Mouse (Mus musculus): ENCODE measurements around the gene Trf.
"Not testable (repeated sequence)": the region's sequence is repeated elsewhere in the genome, so short reads cannot be mapped to it uniquely, and the experiment has no call there.

Gene Trf

GRCm38 (mm10) chr9:103214281-103214680, 16.0 kb downstream of the Trf start:
- no peak for DNase-seq

GRCm38 (mm10) chr9:103213631-103214030, 16.6 kb downstream of the Trf start:
- DNase-seq, result no peak

GRCm38 (mm10) chr9:103212654-103213420, 17.4 kb downstream of the Trf start:
- DNase-seq, result no peak

GRCm38 (mm10) chr9:103208802-103209423, 21.3 kb downstream of the Trf start:
- DNase-seq, result no peak

GRCm38 (mm10) chr9:103207846-103208245, 22.4 kb downstream of the Trf start:
- DNase-seq, result peak; percentile 81

GRCm38 (mm10) chr9:103205786-103206185, 24.5 kb downstream of the Trf start:
- DNase-seq, result no peak

- peak; percentile 96 for DNase-seq
These were observed 28.5 kb downstream of the Trf start, which contains the start of gene Srprb for GRCm38 (mm10) chr9:103201561-103202260. Gene Srprb (minus strand): TSS chr9:103202137.

- DNase-seq, result no peak
These were observed 41.8 kb downstream of the Trf start for GRCm38 (mm10) chr9:103188416-103188815.

GRCm38 (mm10) chr9:103186747-103187146, 43.5 kb downstream of the Trf start:
- DNase-seq, result no peak

DNA sequence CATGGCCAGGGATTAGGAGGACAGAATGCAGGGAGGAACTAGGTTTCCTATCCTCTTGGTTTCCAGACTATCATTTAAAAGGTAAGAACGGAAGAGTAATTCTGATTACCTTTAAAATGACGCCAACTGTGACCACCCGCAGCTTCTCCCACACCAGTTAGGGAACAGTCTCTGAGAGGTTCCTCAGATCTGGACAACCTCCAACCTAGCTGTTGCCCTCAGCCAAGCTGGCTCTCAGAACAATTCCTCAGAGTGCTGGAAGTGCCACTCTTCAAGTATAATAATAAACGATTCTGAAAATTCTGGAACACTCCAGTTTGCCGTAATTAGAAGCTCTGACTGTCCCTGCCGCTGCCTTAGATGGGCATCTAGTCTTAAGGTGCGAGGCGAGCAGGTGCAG, 44.3 kb downstream of the Trf start:
- no peak for DNase-seq

DNA sequence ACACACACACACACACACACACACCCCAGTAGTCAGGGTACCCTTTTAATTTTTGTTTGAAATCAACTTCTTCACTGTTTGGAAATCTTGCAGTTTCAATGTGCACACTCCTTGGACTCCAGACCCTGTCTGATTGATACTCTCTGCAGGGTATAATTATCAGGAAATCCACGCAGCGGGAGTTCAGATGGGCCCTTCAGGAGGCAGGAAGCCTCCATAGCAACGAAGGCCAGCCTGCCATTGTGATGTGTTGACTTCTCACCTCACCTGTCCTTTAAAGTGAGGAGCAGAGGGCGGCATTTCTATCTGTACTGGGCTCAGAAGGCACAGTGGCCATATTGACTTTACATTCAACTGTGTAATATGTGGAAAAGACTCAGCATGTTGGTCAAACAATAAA, 45.4 kb downstream of the Trf start:
- DNase-seq, result no peak

GRCm38 (mm10) chr9:103181886-103182285, 48.4 kb downstream of the Trf start:
- DNase-seq, result no peak

GRCm38 (mm10) chr9:103180807-103181565, 49.3 kb downstream of the Trf start:
- DNase-seq, result peak; percentile 64

DNA sequence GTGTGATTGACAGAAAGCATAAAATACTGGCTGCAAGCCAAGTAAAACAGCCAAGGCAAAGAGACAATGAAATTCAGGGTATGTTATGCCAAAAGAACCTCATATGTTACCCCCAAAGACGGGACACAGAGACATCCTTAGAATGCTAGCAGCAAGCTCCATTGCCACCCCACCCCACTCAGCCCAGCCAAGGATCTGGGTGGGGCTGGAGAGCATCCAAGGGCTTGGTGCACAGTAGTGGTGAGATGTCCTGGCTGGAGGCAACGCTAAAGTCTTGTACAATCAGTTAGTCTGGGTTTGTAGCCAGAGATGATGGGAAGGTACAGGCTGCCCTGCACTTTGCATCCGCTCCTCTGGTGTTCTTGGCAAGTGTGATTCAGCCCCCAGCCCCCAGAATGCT, 49.9 kb downstream of the Trf start:
- DNase-seq, result no peak

DNA sequence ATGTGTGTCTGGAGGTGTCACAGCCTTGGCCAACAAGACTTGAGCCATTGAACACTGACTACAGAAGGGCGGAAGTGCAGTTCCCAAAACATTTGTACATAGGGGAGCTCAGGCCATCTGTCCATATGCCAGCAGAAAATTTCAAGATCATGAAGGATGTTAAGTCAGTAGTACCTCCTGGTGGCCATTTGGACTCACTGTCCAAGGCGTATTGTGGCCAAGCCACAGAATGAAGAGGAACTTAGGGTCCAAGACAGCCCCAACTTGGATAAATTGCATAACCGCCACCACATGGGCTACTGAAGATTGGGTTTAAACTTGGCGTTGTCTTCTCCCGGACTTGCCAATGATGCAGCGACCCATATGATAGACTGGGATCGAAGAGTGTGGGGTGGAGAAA, 54.6 kb downstream of the Trf start:
- DNase-seq, result no peak

- no peak for DNase-seq
These were observed 55.3 kb downstream of the Trf start for GRCm38 (mm10) chr9:103174771-103175519.

DNA sequence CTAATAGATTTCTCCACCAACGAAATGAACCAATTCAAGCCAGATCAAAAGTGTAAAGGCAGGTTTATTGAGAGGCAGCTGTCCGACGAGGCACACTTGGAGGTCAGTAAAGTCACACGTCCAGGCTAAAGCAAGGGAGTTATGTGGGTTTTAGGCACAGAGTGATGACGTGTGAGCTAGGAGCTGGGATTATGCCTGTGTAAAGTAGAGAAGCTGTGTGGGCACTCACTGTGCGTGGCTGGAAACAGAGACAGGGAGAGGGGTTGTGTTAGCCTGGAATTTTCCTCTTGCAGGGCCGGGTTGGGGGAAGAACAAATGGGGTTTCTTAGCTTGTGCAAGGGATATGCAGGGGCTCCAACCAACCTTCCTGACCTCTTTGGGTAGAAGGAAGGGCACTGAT, 61.5 kb downstream of the Trf start:
- DNase-seq, result no peak

GRCm38 (mm10) chr9:103168046-103168445, 62.2 kb downstream of the Trf start:
- DNase-seq, result no peak

- DNase-seq, result no peak
These were observed 66.4 kb downstream of the Trf start for GRCm38 (mm10) chr9:103163806-103164205.

DNA sequence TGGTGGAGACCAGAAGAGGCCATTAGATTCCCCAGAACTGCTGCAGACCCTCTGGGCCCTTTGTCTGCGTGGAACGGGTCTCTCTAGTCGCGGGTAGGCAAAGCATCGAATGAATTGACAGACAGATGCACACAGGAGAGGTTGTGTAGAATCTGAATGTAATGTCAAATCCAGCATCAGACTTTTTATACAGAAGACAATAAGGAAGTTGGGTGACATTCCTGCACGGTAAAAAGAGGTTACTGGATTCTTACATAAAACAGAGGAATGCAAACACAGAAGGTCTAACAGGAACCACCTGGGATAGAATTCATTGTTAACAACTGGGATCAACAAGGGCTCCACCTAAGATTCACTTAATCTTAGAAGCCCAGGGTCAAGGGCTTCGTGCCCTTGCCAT, 75.1 kb downstream of the Trf start:
- not testable (repeated sequence) for DNase-seq

DNA sequence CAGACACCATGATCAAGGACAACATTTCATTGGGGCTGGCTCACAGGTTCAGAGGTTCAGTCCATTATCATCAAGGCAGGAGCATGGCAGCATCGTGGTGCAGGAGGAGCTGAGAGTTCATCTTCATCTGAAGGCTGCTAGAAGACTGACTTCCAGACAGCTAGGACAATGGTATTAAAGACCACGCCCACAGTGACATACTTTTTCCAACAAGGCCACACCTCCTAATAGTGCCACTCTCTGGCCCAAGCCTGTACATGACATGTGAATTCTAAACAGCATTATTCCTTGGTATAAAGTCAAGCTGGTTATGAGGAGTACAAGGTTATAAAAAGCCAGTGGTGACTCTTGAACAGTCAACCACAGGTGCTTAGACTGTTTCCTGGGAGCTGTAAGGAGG, 75.7 kb downstream of the Trf start:
- no peak for DNase-seq
